Mouse (Mus musculus) embryonic stem cell, embryonic (primary cell): ENCODE data around the gene Adcy9.
"Not testable (repeated sequence)": the region's sequence is repeated elsewhere in the genome, so short reads cannot be mapped to it uniquely, and the experiment has no call there.

ENCODE experiments used
- CTCF ChIA-PET, 4 experiments: fragments of 300-600 bp in 2 of 4; fragments of 350-600 bp in 2 of 4; sonication (Branson Sonifier 250); formaldehyde crosslinking; loops; one replicate each; lab custom pipeline; 2022; ENCODE audit warnings: inconsistent platforms in 2 of 4; lab: Charles Lee
- POLR2A ChIA-PET, 4 experiments: fragments of 300-600 bp in 2 of 4; fragments of 350-600 bp in 2 of 4; sonication (Branson Sonifier 250); formaldehyde crosslinking; loops; one replicate each; lab custom pipeline; 2022; ENCODE audit warnings: antibody characterized with exemption in 4 of 4, inconsistent platforms in 1 of 4; lab: Charles Lee

Adcy9 gene

GRCm38 (mm10) chr16:4370141-4370541 is 50.2 kb downstream of the Adcy9 start:
- ChIA-PET POLR2A (no interaction called here), CTCF (no interaction called here)

GRCm38 (mm10) chr16:4367930-4368329 is 52.4 kb downstream of the Adcy9 start:
- CTCF ChIA-PET, result no interaction called here
- POLR2A ChIA-PET, result no interaction called here

GRCm38 (mm10) chr16:4367291-4367690 is 53.0 kb downstream of the Adcy9 start:
- POLR2A ChIA-PET, result no interaction called here
- CTCF ChIA-PET, result no interaction called here

GRCm38 (mm10) chr16:4366671-4367070 is 53.6 kb downstream of the Adcy9 start:
- ChIA-PET POLR2A (no interaction called here), CTCF (no interaction called here)

GRCm38 (mm10) chr16:4363341-4364116 is 56.8 kb downstream of the Adcy9 start:
- ChIA-PET POLR2A (no interaction called here), CTCF (no interaction called here)

- POLR2A ChIA-PET, result interaction anchor here in 1 of 4 experiments (0.7 kb wide), 1 partner anchor 65 kb away, joined by 3 read pairs; the partner anchor contains the start of gene Adcy9
- CTCF ChIA-PET, result no interaction called here
Measured at GRCm38 (mm10) chr16:4355260-4356043, 64.8 kb downstream of the Adcy9 start.

GRCm38 (mm10) chr16:4342579-4342978 is 77.7 kb downstream of the Adcy9 start:
- POLR2A ChIA-PET, result interaction anchor here in 2 of 4 experiments (0.6 kb wide), 2 partner anchors 10 to 291 kb away, joined by 3 to 4 read pairs; no protein-coding TSS in a partner anchor
- CTCF ChIA-PET, result no interaction called here

GRCm38 (mm10) chr16:4341316-4342062 is 78.8 kb downstream of the Adcy9 start:
- ChIA-PET CTCF (no interaction called here), POLR2A (interaction anchor here in 1 of 4 experiments (1.0 kb wide), 1 partner anchor 11 kb away, joined by 3 read pairs; no protein-coding TSS in a partner anchor)

GRCm38 (mm10) chr16:4339216-4339615 is 81.1 kb downstream of the Adcy9 start:
- CTCF ChIA-PET, result interaction anchor here in 2 of 4 experiments (0.6 to 0.7 kb wide), 3 partner anchors 12 to 143 kb away, joined by 3 to 6 read pairs (median 5); no protein-coding TSS in a partner anchor
- POLR2A ChIA-PET, result not testable (repeated sequence)

GRCm38 (mm10) chr16:4337269-4337668 is 83.0 kb downstream of the Adcy9 start:
- ChIA-PET CTCF (interaction anchor here in 1 of 4 experiments (0.6 kb wide), 1 partner anchor 333 kb away, joined by 6 read pairs; no protein-coding TSS in a partner anchor), POLR2A (interaction anchor here in 1 of 4 experiments (0.6 kb wide), 1 partner anchor 61 kb away, joined by 3 read pairs; no protein-coding TSS in a partner anchor)

- ChIA-PET CTCF (interaction anchor here in 3 of 4 experiments (0.9 to 1.5 kb wide), 3 partner anchors 18 to 141 kb away, joined by 3 to 6 read pairs (median 4); no protein-coding TSS in a partner anchor), POLR2A (interaction anchor here in 1 of 4 experiments (0.5 to 1.0 kb wide), 4 partner anchors 53 to 208 kb away, joined by 3 to 4 read pairs (median 3); partner anchors contain the start of gene Srl)
Measured at GRCm38 (mm10) chr16:4333788-4334187, 86.5 kb downstream of the Adcy9 start.

- ChIA-PET POLR2A (interaction anchor here in 1 of 4 experiments (0.9 to 1.0 kb wide), 3 partner anchors 141 to 209 kb away, joined by 3 read pairs; partner anchors contain the start of gene Srl), CTCF (interaction anchor here in 3 of 4 experiments (0.9 to 1.5 kb wide), 3 partner anchors 17 to 142 kb away, joined by 3 to 6 read pairs (median 4); no protein-coding TSS in a partner anchor)
Measured at GRCm38 (mm10) chr16:4333371-4333770, 86.9 kb downstream of the Adcy9 start.

- ChIA-PET CTCF (interaction anchor here in 2 of 4 experiments (0.6 to 1.5 kb wide), 3 partner anchors 11 to 213 kb away, joined by 3 to 5 read pairs (median 3); no protein-coding TSS in a partner anchor), POLR2A (no interaction called here)
Measured at GRCm38 (mm10) chr16:4327081-4327480, 93.2 kb downstream of the Adcy9 start.

GRCm38 (mm10) chr16:4325801-4326200 is 94.5 kb downstream of the Adcy9 start:
- ChIA-PET POLR2A (no interaction called here), CTCF (no interaction called here)

- POLR2A ChIA-PET, result interaction anchor here in 2 of 4 experiments (0.5 to 1.5 kb wide), 4 partner anchors 10 to 103 kb away, joined by 3 to 4 read pairs (median 3); no protein-coding TSS in a partner anchor
- CTCF ChIA-PET, result interaction anchor here in 3 of 4 experiments (0.7 to 1.5 kb wide), 3 partner anchors 9 to 87 kb away, joined by 3 to 4 read pairs (median 3); no protein-coding TSS in a partner anchor
Measured at GRCm38 (mm10) chr16:4324967-4325366, 95.3 kb downstream of the Adcy9 start.

- ChIA-PET POLR2A (no interaction called here), CTCF (no interaction called here)
Measured at GRCm38 (mm10) chr16:4320856-4321255, 99.4 kb downstream of the Adcy9 start.

- ChIA-PET CTCF (interaction anchor here in 1 of 4 experiments (0.6 kb wide), 1 partner anchor 289 kb away, joined by 3 read pairs; no protein-coding TSS in a partner anchor), POLR2A (no interaction called here)
Measured at GRCm38 (mm10) chr16:4318001-4318526, 102.2 kb downstream of the Adcy9 start.

GRCm38 (mm10) chr16:4316094-4316474 is 104.2 kb downstream of the Adcy9 start:
- POLR2A ChIA-PET, result interaction anchor here in 3 of 4 experiments (0.8 to 2.1 kb wide), 13 partner anchors 13 to 271 kb away, joined by 3 to 9 read pairs (median 4); partner anchors contain the start of gene Srl (in 2 of the 3)

More at GRCm38 (mm10) chr16:4316094-4316474, 104.2 kb downstream of the Adcy9 start:
- CTCF ChIA-PET, result interaction anchor here (0.5 to 2.5 kb wide), 105 partner anchors 8 to 477 kb away, joined by 3 to 46 read pairs (median 4); partner anchors contain the start of genes Srl (in 3 of the 4), Tfap4 (in 2 of the 4), 1700037C18Rik (in 1 of the 4) and Cluap1 (in 1 of the 4)
